Mouse (Mus musculus) stomach, embryonic 14.5 days (tissue): ENCODE data around the gene Cdkal1. TPM values are rescaled to one million over a fixed set of nuclear protein-coding genes. Genes with fewer than 3 reads are reported as not detected.
A peak's percentile ranks its signal among the peaks of the same experiment; 100 is the strongest.

ENCODE experiments used
- ATAC-seq: fragments of 200-750 bp; cut with Nextera tagmentation; 2 replicates; pipeline ENCODE4 v1.8.0; 2017; ENCODE audit warnings: low read depth, moderate TSS enrichment; ENCODE audit not compliant: insufficient number of reproducible peaks, insufficient read depth, low FRiP score
- H3K27ac ChIP-seq: fragments of 300-500 bp; sonication (generic); 2 replicates; pipeline ENCODE4 v1.5.1; 2014; ENCODE audit warnings: mild to moderate bottlenecking, low read length, moderate library complexity, mixed read lengths
- H3K27me3 ChIP-seq: fragments of 300-500 bp; sonication (generic); 2 replicates; pipeline ENCODE4 v1.6.1; 2014; ENCODE audit warnings: low read length, control low read depth, mixed read lengths; ENCODE audit not compliant: control insufficient read depth, insufficient read depth
- H3K36me3 ChIP-seq: fragments of 300-500 bp; sonication (generic); 2 replicates; pipeline ENCODE4 v1.6.1; 2014; ENCODE audit warnings: mild to moderate bottlenecking, control low read depth, low read length, moderate library complexity, mixed read lengths; ENCODE audit not compliant: control insufficient read depth, insufficient read depth
- H3K4me1 ChIP-seq: fragments of 300-500 bp; sonication (generic); 2 replicates; pipeline ENCODE4 v1.6.1; 2014; ENCODE audit warnings: low read length, control low read depth, mixed read lengths; ENCODE audit not compliant: control insufficient read depth, insufficient read depth
- H3K4me2 ChIP-seq: fragments of 300-500 bp; sonication (generic); replicated peaks from 2 replicates; pipeline ENCODE4 v1.6.1; 2014; ENCODE audit warnings: low read depth, low read length, control low read depth
- H3K4me3 ChIP-seq: fragments of 300-500 bp; sonication (generic); 2 replicates; pipeline ENCODE4 v1.5.1; 2014; ENCODE audit warnings: low read depth, low read length, control low read depth
- H3K9ac ChIP-seq: fragments of 300-500 bp; sonication (generic); replicated peaks from 2 replicates; pipeline ENCODE4 v1.6.1; 2014; ENCODE audit warnings: low read depth, mild to moderate bottlenecking, control low read depth, low read length, moderate library complexity, mixed read lengths
- H3K9me3 ChIP-seq: fragments of 300-500 bp; sonication (generic); 2 replicates; pipeline ENCODE4 v1.6.1; 2016; ENCODE audit warnings: low read depth, low read length, control low read depth; ENCODE audit not compliant: control insufficient read depth
- WGBS: fragments of 180-500 bp; shearing (Covaris S2); extraction: QIAGEN DNeasy Blood & Tissue Kit; methylation state at CpG from one replicate; pipeline ENCODE4 v1.1.7; 2014; 5-methylcytosine and 5-hydroxymethylcytosine counted together
- polyA plus RNA-seq: library from polyadenylated mRNA; unstranded; fragments of >200 nt; fragmentation: Nextera tagmentation; extraction: Ambion mirVana; gene quantifications from 2 replicates; pipeline ENCODE4 v1.2.1, GENCODE M21; 2014

Cdkal1 gene
- polyA plus RNA-seq, 1 experiment from 2014 or later, result 44.8 TPM

- H3K27ac ChIP-seq, result 0 out of 2 replicates have a peak overlapping the region, but pooled peaks have one; percentile 21
- H3K9me3 ChIP-seq, result no peaks in the 10 kb centered on the region
- no peaks in the 10 kb centered on the region for H3K36me3 ChIP-seq
- no peaks in the 10 kb centered on the region for H3K27me3 ChIP-seq
- ATAC-seq, result 0 out of 2 replicates have a peak, but pooled peaks have one; percentile 5
- no peak overlapping the region for H3K9ac ChIP-seq
- H3K4me3 ChIP-seq, result no peak overlapping the region
- no peak overlapping the region for H3K4me2 ChIP-seq
- WGBS, result 54% methylated on average over 8 of the region's 8 CpGs
- H3K4me1 ChIP-seq, result peaks cover 21% of the 10 kb centered on the region
Observed at GRCm38 (mm10) chr13:29824326-29824725, 31.1 kb downstream of the Cdkal1 start.

DNA sequence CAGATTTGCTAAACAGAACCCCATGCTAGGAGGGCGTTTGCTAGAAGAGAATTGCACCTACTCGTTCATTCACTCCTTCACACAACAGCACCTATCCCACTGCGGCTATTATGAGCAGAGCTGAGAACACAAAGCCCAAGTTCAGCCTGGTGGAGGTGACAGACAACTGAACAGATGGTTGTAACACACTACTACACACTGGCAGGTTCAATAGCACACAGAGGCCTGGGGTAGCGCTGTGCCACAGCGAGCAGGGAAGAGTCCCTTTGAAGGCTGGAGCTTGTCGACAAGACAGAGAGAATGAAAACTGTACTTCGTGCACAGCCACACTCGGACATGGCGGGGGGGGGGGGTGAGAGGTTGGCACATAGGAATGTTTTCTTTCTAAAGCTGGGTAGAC, 31.6 kb downstream of the Cdkal1 start:
- no peak for ATAC-seq
- H3K27me3 ChIP-seq, result no peaks in the 10 kb centered on the region
- H3K4me2 ChIP-seq, result no peak overlapping the region
- no peaks in the 10 kb centered on the region for H3K9me3 ChIP-seq
- H3K27ac ChIP-seq, result no peak overlapping the region
- H3K4me1 ChIP-seq, result peaks cover 21% of the 10 kb centered on the region
- no peaks in the 10 kb centered on the region for H3K36me3 ChIP-seq
- H3K9ac ChIP-seq, result no peak overlapping the region
- H3K4me3 ChIP-seq, result no peak overlapping the region
- 61% methylated on average over 9 of the region's 9 CpGs for WGBS

GRCm38 (mm10) chr13:29823487-29823886, 32.0 kb downstream of the Cdkal1 start:
- 86% methylated on average over 8 of the region's 8 CpGs for WGBS
- Histone ChIP-seq H3K27me3 (no peaks in the 10 kb centered on the region), H3K4me2 (no peak overlapping the region), H3K4me3 (no peak overlapping the region), H3K9me3 (no peaks in the 10 kb centered on the region), H3K36me3 (no peaks in the 10 kb centered on the region), H3K9ac (no peak overlapping the region), H3K27ac (no peak overlapping the region), H3K4me1 (peaks cover 21% of the 10 kb centered on the region)
- ATAC-seq, result no peak

- ATAC-seq, result no peak
- H3K9me3 ChIP-seq, result no peaks in the 10 kb centered on the region
- H3K4me3 ChIP-seq, result no peak overlapping the region
- WGBS, result 76% methylated on average over 9 of the region's 9 CpGs
- no peaks in the 10 kb centered on the region for H3K36me3 ChIP-seq
- H3K9ac ChIP-seq, result no peak overlapping the region
- H3K27me3 ChIP-seq, result no peaks in the 10 kb centered on the region
- H3K4me2 ChIP-seq, result no peak overlapping the region
- peaks cover 7% of the 10 kb centered on the region for H3K4me1 ChIP-seq
- no peak overlapping the region for H3K27ac ChIP-seq
Observed at GRCm38 (mm10) chr13:29819910-29820583, 35.4 kb downstream of the Cdkal1 start.

GRCm38 (mm10) chr13:29819147-29819546, 36.3 kb downstream of the Cdkal1 start:
- no peak for ATAC-seq
- no peaks in the 10 kb centered on the region for H3K4me1 ChIP-seq
- no peaks in the 10 kb centered on the region for H3K36me3 ChIP-seq
- no peak overlapping the region for H3K4me2 ChIP-seq
- no peaks in the 10 kb centered on the region for H3K9me3 ChIP-seq
- no peak overlapping the region for H3K27ac ChIP-seq
- no peak overlapping the region for H3K9ac ChIP-seq
- H3K4me3 ChIP-seq, result no peak overlapping the region
- 85% methylated on average over 3 of the region's 3 CpGs for WGBS
- H3K27me3 ChIP-seq, result no peaks in the 10 kb centered on the region

DNA sequence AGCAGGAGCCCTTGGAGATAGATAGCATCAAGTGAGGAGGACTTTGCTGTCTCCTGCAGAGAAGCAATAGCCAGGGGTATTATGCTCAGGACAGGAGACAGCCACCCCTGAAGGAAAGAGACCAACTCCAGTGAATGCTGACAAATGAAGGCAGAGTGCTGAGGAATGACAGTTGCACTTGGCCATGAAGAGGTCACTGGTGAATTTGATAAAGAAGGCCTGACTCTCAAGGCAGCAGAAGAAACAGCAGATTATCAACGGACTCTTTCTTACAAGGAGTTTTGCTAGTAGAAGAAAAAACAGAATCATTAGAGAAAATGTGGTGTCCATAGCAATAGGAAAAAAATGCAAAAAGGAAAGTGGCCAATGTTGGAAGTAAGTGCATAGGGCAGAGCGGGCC, 37.2 kb downstream of the Cdkal1 start:
- 81% methylated on average over 2 of the region's 2 CpGs for WGBS
- ATAC-seq, result no peak
- H3K9me3 ChIP-seq, result no peaks in the 10 kb centered on the region

DNA sequence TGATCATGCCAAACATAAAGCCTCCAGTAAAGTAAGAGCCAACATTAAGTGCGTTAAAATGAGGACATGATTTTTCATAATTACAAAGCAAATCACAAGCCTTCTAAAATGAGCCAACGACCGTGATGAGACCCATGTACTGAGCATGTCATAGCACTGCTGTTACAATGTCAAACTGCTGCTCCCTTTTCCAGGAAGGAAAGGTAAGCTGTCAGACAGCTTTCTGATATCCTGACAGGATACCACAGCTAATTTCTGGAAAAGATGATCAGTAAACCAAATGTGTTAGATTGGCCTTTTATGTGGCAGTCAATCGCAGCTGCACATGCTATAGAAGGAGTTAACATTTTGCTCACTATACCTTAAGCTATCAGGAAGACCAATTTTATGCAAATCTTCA, 44.7 kb downstream of the Cdkal1 start:
- H3K4me3 ChIP-seq, result no peak overlapping the region
- no peak overlapping the region for H3K27ac ChIP-seq
- H3K4me1 ChIP-seq, result no peaks in the 10 kb centered on the region
- H3K9ac ChIP-seq, result no peak overlapping the region
- WGBS, result 78% methylated on average over 4 of the region's 4 CpGs
- H3K9me3 ChIP-seq, result no peaks in the 10 kb centered on the region
- H3K4me2 ChIP-seq, result no peak overlapping the region
- H3K36me3 ChIP-seq, result no peaks in the 10 kb centered on the region
- no peaks in the 10 kb centered on the region for H3K27me3 ChIP-seq
- no peak for ATAC-seq

More for the DNA sequence above, 37.2 kb downstream of the Cdkal1 start:
- Histone ChIP-seq H3K9ac (no peak overlapping the region), H3K27me3 (no peaks in the 10 kb centered on the region), H3K4me3 (no peak overlapping the region), H3K4me1 (no peaks in the 10 kb centered on the region), H3K36me3 (no peaks in the 10 kb centered on the region), H3K27ac (no peak overlapping the region), H3K4me2 (no peak overlapping the region)

GRCm38 (mm10) chr13:29808383-29808782, 47.1 kb downstream of the Cdkal1 start:
- Histone ChIP-seq H3K4me3 (no peak overlapping the region), H3K36me3 (no peaks in the 10 kb centered on the region), H3K4me2 (no peak overlapping the region), H3K4me1 (no peaks in the 10 kb centered on the region), H3K27ac (no peak overlapping the region), H3K9me3 (no peaks in the 10 kb centered on the region), H3K9ac (no peak overlapping the region), H3K27me3 (no peaks in the 10 kb centered on the region)
- no peak for ATAC-seq
- 78% methylated on average over 3 of the region's 3 CpGs for WGBS

GRCm38 (mm10) chr13:29807930-29808329, 47.5 kb downstream of the Cdkal1 start:
- no peak overlapping the region for H3K4me3 ChIP-seq
- no peak overlapping the region for H3K27ac ChIP-seq
- ATAC-seq, result no peak
- 88% methylated on average over 3 of the region's 3 CpGs for WGBS
- no peaks in the 10 kb centered on the region for H3K4me1 ChIP-seq
- H3K36me3 ChIP-seq, result no peaks in the 10 kb centered on the region
- no peak overlapping the region for H3K9ac ChIP-seq
- no peak overlapping the region for H3K4me2 ChIP-seq
- no peaks in the 10 kb centered on the region for H3K9me3 ChIP-seq
- no peaks in the 10 kb centered on the region for H3K27me3 ChIP-seq
